8 mouse cellular contexts compared by ENCODE assay signal in the genomic region with DNA sequence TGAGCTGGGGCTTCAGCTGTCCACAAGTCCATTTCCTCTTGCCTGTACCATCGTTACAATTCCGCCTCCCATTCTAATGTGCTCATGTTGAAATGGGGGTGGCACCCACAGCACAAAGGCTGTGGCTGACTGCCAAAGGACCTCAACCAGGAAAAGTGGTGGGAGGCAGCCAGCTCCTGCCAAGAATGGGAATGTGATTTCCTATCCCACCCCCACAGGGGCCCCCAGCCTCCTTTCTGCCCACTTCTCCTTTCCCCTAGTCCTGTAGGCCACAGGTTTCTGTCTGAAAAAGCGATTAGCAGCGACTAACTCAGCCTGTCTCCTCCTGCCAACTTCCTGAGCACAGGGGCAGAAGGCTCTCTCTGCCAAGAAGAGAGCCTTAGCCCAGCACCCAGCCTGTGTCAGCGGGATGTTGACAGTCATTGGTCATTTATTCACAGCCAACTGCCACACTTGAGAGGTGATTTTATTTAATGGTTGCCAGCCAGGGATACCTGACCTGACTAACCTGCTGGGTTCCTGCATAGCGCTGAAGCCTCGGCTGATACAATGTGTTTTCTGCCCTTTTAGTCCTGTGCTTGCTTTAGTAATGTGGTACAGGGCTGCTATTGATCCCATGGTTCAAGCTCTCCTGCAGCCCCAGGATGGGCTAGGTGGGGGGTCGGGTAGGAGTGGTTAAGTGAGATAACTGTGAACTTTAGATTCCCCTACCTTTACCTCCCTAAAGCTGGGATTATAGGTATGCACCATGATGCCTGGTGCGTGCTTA.
DNase-seq lines count a peak whose midpoint lies in the region; ATAC-seq and TF ChIP-seq lines count a peak whose summit lies in the region.

No protein-coding gene starts in this region.

- peak; percentile 36; the same call in 1 of the 2 replicates for ATAC-seq in intestine, embryonic 16.5 days
- ATAC-seq in intestine, embryonic 15.5 days, result no peak; the same call in 1 of the 2 replicates
- peak; percentile 82 for ATAC-seq in embryonic facial prominence, embryonic 14.5 days (ENCODE audit: low read depth)
- peak; percentile 40; the same call in 1 of the 2 replicates for ATAC-seq in heart, embryonic 13.5 days (ENCODE audit: extremely low read depth, insufficient number of reproducible peaks, low FRiP score, low TSS enrichment)
- no peak for ATAC-seq in inflammation-experienced regulatory T-cells, adult 6 months

- TF ChIP-seq POLR2A in lung, adult 2 months (IDR thresholded peaks at IDR 0.05; ENCODE audit: borderline replicate concordance, extremely low read depth, low read depth, low read length), result no peak

- H3K4me3 ChIP-seq in intestine, embryonic 16.5 days (ENCODE audit: low read length), result no peak overlapping the region
- H3K4me3 ChIP-seq in intestine, embryonic 15.5 days (replicated peaks), result no peak overlapping the region
- no peak overlapping the region for H3K4me3 ChIP-seq in embryonic facial prominence, embryonic 14.5 days (ENCODE audit: low read depth, low read length)
- H3K4me3 ChIP-seq in heart, embryonic 13.5 days, result no peak overlapping the region
- no peak overlapping the region for H3K4me3 ChIP-seq in lung, adult 2 months (replicated peaks; ENCODE audit: extremely low read depth, low read depth, low read length)

- WGBS in intestine, embryonic 16.5 days, result 51% methylated on average over 9 of the region's 9 CpGs
- WGBS in intestine, embryonic 15.5 days, result 58% methylated on average over 9 of the region's 9 CpGs
- WGBS in embryonic facial prominence, embryonic 14.5 days, result 47% methylated on average over 9 of the region's 9 CpGs
- 37% methylated on average over 9 of the region's 9 CpGs for WGBS in heart, embryonic 13.5 days
- 22% methylated on average over 9 of the region's 9 CpGs for WGBS in lung, adult 2 months

- H3K9ac ChIP-seq in intestine, embryonic 16.5 days (ENCODE audit: low read depth, low read length), result no peak overlapping the region
- H3K9ac ChIP-seq in intestine, embryonic 15.5 days, result no peak overlapping the region
- no peak overlapping the region for H3K9ac ChIP-seq in embryonic facial prominence, embryonic 14.5 days (ENCODE audit: low read depth, low read length)
- peak overlapping the region; percentile 63 for H3K9ac ChIP-seq in heart, embryonic 13.5 days

- 0 out of 2 replicates have a peak overlapping the region, but pooled peaks have one; percentile 16 for H3K27ac ChIP-seq in intestine, embryonic 16.5 days (ENCODE audit: low read length)
- no peak overlapping the region for H3K27ac ChIP-seq in intestine, embryonic 15.5 days
- H3K27ac ChIP-seq in embryonic facial prominence, embryonic 14.5 days (replicated peaks; ENCODE audit: low read depth, low read length), result peak overlapping the region; percentile 63
- H3K27ac ChIP-seq in heart, embryonic 13.5 days (replicated peaks), result peak overlapping the region; percentile 88

- peak; percentile 89 for DNase-seq in embryonic facial prominence, embryonic 14.5 days (ENCODE audit: low spot score)
- DNase-seq in layer of hippocampus, adult 11-12 months (ENCODE audit: low spot score), result peak; percentile 86
- peak; percentile 69 for DNase-seq in lung, adult 2 months
- DNase-seq in right cerebral cortex, adult 2 months (ENCODE audit: low spot score in 2 of 2), result peak; percentile 64 to 65

- H3K4me1 ChIP-seq in intestine, embryonic 16.5 days (ENCODE audit: control insufficient read depth, insufficient read depth, low read length), result no peaks in the 10 kb centered on the region
- peaks cover 5% of the 10 kb centered on the region; the same call in 1 of the 2 replicates for H3K4me1 ChIP-seq in intestine, embryonic 15.5 days (replicated peaks)
- H3K4me1 ChIP-seq in embryonic facial prominence, embryonic 14.5 days (ENCODE audit: control insufficient read depth, insufficient read depth, low read length), result peaks cover 9% of the 10 kb centered on the region; the same call in 1 of the 2 replicates
- peaks cover 46% of the 10 kb centered on the region for H3K4me1 ChIP-seq in heart, embryonic 13.5 days
- H3K4me1 ChIP-seq in lung, adult 2 months (ENCODE audit: control insufficient read depth, insufficient read depth, low read length), result peaks cover 10% of the 10 kb centered on the region; the same call in 1 of the 2 replicates

- no peaks in the 10 kb centered on the region for H3K36me3 ChIP-seq in intestine, embryonic 16.5 days (ENCODE audit: control insufficient read depth, insufficient read depth, low read length)
- H3K36me3 ChIP-seq in intestine, embryonic 15.5 days, result no peaks in the 10 kb centered on the region
- no peaks in the 10 kb centered on the region for H3K36me3 ChIP-seq in embryonic facial prominence, embryonic 14.5 days (ENCODE audit: control insufficient read depth, insufficient read depth, low read length)
- H3K36me3 ChIP-seq in heart, embryonic 13.5 days, result no peaks in the 10 kb centered on the region

- no peak overlapping the region for H3K4me2 ChIP-seq in intestine, embryonic 16.5 days (ENCODE audit: low read depth, low read length)
- no peak overlapping the region for H3K4me2 ChIP-seq in intestine, embryonic 15.5 days (replicated peaks)
- no peak overlapping the region for H3K4me2 ChIP-seq in embryonic facial prominence, embryonic 14.5 days (ENCODE audit: low read depth, low read length)
- H3K4me2 ChIP-seq in heart, embryonic 13.5 days, result peak overlapping the region; percentile 31; the same call in 1 of the 2 replicates

- H3K27me3 ChIP-seq in intestine, embryonic 16.5 days (replicated peaks; ENCODE audit: control insufficient read depth, insufficient read depth, low read length), result no peaks in the 10 kb centered on the region
- no peaks in the 10 kb centered on the region for H3K27me3 ChIP-seq in intestine, embryonic 15.5 days (replicated peaks)
- no peaks in the 10 kb centered on the region for H3K27me3 ChIP-seq in embryonic facial prominence, embryonic 14.5 days (replicated peaks; ENCODE audit: control insufficient read depth, insufficient read depth, low read length)
- no peaks in the 10 kb centered on the region for H3K27me3 ChIP-seq in heart, embryonic 13.5 days (replicated peaks)

- no peaks in the 10 kb centered on the region for H3K9me3 ChIP-seq in intestine, embryonic 16.5 days (ENCODE audit: control insufficient read depth, low read length)
- H3K9me3 ChIP-seq in intestine, embryonic 15.5 days, result no peaks in the 10 kb centered on the region
- H3K9me3 ChIP-seq in embryonic facial prominence, embryonic 14.5 days (ENCODE audit: control insufficient read depth, low read length), result no peaks in the 10 kb centered on the region
- H3K9me3 ChIP-seq in heart, embryonic 13.5 days, result no peaks in the 10 kb centered on the region

- no peak for TF ChIP-seq CTCF in lung, adult 2 months (IDR thresholded peaks at IDR 0.05; ENCODE audit: insufficient read depth, low read length)

Comparison
In these comparisons a context has a peak if more than half of its experiments do, and no peak if none do; other contexts are left out.
1. ATAC-seq: peak in intestine, embryonic 16.5 days (single experiment), embryonic facial prominence, embryonic 14.5 days (single experiment) and heart, embryonic 13.5 days (single experiment); none in intestine, embryonic 15.5 days (single experiment) and inflammation-experienced regulatory T-cells, adult 6 months (single experiment).
2. Peak in every context shown above with its lines, with median percentiles within 50 percentile points of each other: DNase-seq.